Mouse (Mus musculus) forelimb bud, embryonic 11.5 days (tissue): ENCODE results near the gene Tns4.

Source experiments
- DNase-seq: peaks from one replicate; pipeline ENCODE4 v3.0.0-alpha.2; 2012; ENCODE audit warnings: low read depth, low spot score

Tns4 gene

DNA sequence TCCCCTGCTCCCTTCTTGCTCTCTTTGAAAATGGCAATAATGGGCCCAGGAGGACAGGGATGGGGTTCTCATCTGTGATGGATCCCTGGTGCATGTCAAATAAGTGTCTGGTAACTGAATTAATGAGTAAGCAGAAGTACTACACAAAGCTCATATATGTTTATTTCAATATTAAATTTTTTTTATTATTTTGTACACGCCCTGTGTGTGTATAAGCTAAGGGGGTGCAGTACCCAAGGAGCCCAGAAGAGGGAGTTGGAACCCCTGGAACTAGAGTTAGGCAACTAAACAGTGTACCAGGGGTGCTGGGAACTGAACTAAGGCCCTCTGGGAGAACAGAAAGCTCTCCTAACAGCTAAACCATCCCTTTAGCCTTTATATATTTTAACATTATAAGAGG, 29.3 kb upstream of the Tns4 start:
- DNase-seq = no peak

DNA sequence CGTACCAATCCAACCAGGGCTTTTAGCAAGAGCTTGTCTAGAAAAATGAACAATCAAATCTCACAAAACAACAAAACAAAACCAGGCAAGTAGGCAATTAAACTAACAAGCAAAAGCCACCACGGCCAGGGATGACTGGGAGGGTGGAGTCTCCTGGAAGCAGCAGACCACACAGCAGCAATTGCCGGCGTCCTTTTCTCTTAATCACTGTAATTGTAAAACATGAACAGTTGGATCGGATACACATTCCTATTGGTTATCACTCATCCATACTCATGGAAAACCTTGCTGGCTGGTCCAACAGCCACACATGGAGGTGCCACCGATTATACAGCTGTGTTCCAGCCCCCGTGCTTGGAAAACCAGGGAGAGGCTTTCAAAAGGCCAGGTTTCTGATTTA, 28.8 kb upstream of the Tns4 start:
- DNase-seq = no peak

DNA sequence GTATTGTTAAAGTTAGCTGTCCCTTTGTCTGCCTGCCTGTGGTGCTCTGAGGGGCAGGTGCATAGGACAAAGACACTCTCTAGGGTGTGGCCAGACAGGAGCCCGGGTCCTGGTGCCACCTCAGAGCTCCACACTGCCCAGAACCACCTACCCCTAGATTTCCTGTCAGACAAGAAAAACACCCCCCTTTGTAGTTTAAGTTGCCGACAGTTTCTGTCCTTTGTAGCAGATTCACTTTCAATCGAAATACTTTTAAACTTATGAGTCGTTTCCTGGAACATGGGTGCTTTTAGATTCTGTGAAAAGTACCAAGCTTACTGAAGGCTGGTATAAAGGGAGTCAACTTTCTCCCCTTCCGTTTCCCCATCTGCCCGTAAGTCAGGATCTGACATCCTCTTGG, 26.8 kb upstream of the Tns4 start:
- DNase-seq = no peak

DNA sequence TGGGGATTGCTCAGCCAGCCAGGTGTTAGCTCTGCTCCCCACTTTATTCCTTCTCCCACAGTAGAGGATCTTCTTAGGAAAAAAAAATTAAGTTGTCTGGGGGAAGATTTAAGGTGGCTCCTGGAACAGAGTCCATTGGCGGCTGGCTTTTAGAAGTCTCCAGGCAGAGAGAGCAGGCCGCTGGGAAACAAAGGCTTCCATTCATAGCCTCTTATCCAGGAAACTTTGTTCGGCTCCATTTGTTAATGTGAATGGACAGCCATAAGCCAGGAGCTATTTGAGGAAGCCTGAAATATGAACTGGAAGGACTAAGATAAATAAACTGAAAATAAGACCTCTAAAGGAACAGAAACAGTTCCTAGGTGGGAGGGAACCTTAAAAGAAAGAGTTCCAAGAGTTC, 24.0 kb upstream of the Tns4 start:
- peak; percentile 72 for DNase-seq

DNA sequence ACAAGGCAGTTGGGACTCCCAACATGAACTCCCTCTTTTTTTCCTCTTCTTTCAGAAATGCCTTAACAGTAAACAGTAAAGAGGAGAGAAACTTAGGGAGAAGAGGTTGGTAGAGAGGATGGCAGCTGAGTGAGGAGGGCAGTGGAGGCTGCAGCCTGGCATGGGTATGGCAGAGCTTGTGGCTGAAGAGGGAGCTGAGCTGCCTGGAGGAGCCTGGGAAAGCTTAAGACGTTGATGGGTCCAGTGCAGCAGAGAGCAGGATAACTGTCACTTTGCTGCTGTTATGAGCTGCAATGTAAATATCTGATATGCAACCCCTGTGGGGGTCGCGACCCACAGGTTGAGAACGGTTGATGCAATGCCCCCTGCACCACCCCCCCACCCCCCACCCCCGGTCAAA, 23.6 kb upstream of the Tns4 start:
- DNase-seq = no peak

DNA sequence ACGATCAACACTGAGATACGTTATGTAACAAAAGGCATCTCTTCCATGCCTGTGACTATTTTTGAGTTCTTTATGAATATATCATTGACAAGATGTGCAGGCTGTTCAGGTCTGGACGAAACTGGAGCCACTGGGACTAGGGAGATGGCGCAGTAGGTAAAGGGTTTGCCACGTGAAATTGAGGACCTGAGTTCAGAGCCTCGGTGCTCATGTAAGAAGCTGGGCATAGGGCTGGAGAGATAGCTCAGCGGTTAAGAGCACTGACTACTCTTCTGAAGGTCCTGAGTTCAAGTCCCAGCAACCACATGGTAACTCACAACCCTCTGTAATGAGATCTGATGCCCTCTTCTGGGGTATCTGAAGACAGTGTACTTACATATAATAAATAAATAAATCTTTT, 22.5 kb upstream of the Tns4 start:
- DNase-seq = no peak

DNA sequence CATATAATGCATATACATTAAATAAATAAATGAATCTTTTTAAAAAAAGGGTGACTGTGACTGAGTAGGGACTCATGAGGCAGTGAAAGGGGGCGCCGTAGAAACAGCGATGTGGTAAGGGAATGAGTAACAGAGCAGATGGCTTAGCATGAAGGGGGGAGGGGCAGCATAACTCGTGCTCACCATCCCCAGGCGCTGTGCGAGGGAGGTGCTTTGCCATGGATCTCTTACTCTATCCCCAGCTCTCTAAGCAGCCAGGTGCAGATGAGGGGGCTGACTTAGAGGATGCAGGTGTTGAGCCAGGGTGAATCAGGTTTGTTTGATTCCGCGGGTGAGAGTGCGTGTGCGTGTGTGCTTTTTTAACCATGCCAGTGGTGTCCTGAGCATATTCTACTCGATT, 22.0 kb upstream of the Tns4 start:
- DNase-seq = no peak

GRCm38 (mm10) chr11:99110370-99111110, 21.4 kb upstream of the Tns4 start:
- no peak for DNase-seq

DNA sequence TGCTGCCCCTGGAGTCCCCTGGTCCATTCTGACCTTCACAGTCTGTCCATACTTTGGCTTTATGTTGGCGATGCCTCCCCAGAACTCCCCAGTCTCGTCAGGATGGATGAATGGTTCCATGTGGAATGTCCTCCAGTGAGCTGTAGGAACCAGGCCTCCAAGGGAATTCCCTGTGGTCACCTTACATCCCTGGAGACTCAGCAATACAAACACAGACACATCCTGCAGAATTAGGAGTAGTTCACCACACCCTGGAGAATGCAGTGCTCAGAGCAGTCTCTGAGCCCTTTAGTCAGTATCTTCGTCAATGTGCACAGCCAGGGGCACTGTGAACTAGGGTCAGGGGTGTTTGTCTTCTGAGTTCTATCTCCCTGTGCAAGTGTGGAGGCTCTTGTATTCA, 19.2 kb upstream of the Tns4 start:
- DNase-seq = no peak

GRCm38 (mm10) chr11:99105981-99106726, 17.0 kb upstream of the Tns4 start:
- DNase-seq = no peak

DNA sequence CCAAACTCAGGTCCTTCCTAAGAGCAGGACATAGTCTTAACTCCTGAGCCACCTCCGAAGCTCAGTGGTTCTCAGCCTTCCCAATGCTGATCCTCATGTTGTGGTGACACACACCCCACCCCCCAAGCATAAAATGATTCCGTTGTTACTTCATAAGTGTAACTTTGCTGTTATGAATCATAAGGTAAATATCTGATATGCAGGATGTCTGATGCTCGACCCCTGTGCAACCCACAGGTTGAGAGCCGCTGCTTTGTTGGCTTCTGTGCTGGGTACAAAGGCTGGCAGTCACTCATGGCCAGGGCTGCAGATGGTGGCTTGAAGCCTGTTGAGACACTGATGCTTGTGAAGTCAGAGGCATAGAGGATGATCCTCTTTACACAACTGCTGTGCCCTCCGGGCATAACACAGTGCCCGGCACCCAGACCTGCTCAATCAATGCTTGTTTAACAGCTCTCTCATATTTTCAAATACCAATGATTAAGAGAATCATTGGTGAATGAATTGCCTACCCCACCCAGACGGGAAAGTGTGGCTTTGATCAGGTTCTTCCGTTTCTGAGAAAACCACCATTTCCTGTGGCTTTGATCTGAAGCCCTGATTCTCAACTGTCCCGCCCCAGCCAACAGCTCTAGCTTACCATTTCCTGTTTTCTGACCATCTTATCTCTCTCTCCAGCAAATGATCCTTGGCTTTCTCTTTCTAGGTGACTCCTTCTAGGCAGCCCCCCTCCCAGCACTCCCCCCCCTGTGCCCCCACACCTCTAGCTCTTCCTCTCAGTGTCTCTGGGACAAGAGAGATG, 15.7 kb upstream of the Tns4 start:
- DNase-seq = no peak

DNA sequence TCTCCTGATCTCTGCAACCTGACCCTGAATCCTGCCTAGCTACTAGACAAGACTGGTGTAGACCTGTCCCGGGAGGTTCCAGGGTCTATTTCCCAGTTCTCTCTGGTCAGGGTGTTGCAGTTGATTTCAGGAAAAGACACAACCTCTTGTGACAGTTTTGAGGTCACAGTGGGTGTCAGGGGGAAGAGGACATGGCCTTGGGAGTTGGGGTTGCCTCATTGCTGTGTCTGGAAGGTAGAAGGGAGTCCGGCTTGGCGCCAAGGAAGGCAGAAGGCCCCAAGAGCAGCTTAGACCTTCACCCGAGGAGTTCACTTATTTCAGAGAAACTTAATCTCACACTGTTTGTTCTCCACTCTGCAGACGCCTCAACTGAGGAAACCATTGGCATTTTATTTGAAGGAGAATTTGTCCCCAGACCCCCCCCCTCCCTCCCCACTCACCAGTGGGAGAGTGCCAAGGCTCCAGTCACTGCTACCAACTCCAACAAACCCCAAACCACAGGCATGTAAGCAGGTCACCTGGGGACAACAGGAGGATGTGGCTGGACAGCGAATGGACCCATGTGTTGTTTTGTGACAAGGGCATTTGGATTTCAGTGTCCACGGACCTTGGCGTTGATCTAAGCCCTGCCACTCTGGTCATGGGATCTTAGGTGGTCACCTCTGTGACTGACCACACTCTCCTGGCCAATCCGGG, 13.6 kb upstream of the Tns4 start:
- DNase-seq = no peak

DNA sequence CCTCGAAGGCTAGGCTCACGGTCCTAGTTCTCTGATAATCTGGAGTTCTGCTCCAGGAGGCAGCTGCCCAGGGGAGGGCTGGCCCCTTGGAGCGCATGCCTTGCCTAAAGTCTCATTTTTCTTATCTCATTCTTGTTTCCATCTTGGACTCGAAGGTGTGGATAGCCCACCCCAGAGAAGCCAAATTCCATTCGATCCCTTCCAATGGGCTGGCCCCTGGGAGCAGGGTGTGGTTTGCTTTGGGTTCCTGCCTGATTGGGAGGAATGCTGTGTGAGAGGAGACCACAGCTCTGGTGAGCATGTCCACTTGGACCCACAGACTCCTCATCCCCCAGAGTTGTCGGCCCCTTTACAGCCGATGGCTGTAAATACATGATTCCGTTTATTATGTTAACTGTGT, 12.6 kb upstream of the Tns4 start:
- no peak for DNase-seq

DNA sequence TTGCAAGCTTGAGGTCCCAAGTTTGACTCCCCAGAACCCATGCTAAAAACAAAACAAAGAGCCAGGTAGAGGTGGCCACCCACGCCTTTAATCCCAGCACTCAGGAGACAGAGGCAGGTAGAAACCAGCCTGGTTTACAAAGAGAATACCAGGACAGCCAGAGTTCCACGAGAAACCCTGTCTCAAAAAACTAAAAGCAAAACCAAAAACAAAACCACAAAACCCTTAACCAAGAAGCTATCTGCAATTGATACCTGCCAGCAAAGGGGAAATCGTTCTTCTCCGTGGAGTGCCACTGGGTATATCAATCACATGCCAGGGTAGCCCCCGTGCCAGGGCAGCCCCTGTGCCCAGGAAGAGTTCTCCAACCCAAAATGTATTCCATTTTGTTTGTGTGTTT, 11.1 kb upstream of the Tns4 start:
- no peak for DNase-seq

DNA sequence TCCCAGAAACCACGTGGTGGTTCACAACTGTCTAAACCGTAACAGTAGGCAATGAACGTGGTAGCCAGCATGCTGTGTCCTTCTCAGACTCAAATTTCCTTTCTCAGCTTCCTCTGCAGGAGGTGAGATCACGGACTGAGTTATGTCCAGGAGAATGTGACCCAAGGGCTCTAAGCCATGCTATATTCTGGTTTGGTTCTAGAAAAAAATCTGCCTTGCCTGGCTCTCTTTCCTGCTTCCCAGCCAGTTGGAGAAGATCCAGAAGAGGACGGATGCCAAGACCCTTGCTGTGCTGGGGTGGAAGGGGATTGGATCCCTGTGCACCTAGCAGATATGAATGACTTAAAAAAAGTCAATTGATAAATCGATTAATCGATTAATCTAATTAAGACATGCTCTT, 10.4 kb upstream of the Tns4 start:
- DNase-seq = no peak

DNA sequence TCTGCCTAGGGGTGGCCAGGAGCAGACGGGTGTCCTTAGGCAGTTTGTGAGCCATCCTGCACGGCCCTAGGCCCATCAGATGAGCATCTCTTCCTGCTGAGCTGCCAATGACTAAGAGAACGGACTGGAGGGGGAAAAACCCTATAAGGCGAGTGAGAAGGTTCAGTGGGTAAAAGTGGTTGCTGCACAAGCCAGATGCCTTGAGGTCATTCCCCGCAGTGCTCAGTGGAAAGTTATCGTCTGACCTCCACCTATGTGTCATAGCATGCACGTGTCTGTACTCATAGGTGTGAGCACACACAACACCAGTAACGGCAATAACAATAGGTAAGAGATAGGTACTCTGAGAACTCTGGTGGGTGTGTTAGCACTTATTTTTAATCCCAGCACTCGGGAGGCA, 9.8 kb upstream of the Tns4 start:
- no peak for DNase-seq

- peak; percentile 79 for DNase-seq
These were observed 8.1 kb upstream of the Tns4 start for GRCm38 (mm10) chr11:99096996-99097774.

- DNase-seq = no peak
These were observed 7.3 kb upstream of the Tns4 start for GRCm38 (mm10) chr11:99096417-99096816.

DNA sequence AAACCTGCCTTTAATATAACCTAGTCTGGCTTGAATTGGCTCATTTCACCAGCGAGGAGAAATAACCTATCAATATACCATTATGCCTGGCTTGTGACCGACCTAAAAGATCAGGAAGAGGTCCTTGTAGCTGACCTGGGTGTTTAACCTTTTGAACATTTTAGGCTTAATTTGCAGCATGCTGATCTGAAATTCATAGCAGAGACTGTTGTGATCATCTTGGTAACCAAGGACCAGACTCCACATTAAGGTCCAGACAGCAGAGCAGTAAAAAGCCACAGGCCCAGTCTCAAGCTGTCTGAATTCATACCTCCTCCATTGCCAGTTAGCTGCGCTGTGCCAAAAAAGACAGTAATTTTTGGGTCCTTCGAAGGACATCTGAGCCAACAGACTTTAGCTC, 6.7 kb upstream of the Tns4 start:
- DNase-seq = peak; percentile 66

GRCm38 (mm10) chr11:99094911-99095676, 6.0 kb upstream of the Tns4 start:
- DNase-seq = no peak
